Mouse (Mus musculus) liver, adult 2 months (tissue): Measurements from ENCODE around the gene Galnt12.

Experiments
- CTCF ChIP-seq: fragments of 200-500 bp; IDR thresholded peaks from 2 replicates; pipeline ENCODE4 v1.5.1; 2011; ENCODE audit warnings: low read depth, low read length, control low read depth
- POLR2A ChIP-seq: fragments of 200-500 bp; IDR thresholded peaks from 2 replicates; pipeline ENCODE4 v1.6.1; 2011; ENCODE audit warnings: low read length, control low read depth; ENCODE audit not compliant: insufficient read depth; ENCODE audit errors: extremely low read depth

GRCm38 (mm10) chr4:47124140-47124711, 32.5 kb downstream of the Galnt12 start:
- TF ChIP-seq CTCF: no peak
- no peak for TF ChIP-seq POLR2A
